Mouse (Mus musculus) mature B cell (primary cell): ENCODE data around the gene Kif12.

Experiments
- in situ Hi-C: fragments of 300-500 bp; cut with MboI; formaldehyde crosslinking; loops from 2 replicates; pipeline ENCODE4 v1.14.3; 2019

The Kif12 gene

DNA sequence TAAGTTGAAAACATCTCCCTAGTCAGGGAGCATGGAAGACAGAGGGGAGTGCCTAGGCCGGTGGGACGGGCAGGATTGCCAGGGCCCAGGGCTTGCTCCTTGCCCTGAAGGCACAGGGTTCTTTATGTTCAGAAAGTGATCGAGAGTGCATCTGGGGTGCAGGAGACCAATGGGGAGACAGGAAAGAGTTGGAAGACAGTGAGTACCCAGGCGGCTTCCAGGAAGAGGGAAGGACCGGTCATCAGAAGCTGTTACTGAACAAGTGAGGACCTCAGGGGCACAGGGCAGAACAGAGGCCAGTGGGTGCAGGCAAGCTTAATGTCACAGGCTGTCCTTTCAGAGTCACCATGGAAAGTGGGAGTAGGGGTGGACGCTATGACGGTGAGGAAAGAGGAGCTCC lies 13.7 kb downstream of the Kif12 start:
- in situ Hi-C loops: no loop called here

DNA sequence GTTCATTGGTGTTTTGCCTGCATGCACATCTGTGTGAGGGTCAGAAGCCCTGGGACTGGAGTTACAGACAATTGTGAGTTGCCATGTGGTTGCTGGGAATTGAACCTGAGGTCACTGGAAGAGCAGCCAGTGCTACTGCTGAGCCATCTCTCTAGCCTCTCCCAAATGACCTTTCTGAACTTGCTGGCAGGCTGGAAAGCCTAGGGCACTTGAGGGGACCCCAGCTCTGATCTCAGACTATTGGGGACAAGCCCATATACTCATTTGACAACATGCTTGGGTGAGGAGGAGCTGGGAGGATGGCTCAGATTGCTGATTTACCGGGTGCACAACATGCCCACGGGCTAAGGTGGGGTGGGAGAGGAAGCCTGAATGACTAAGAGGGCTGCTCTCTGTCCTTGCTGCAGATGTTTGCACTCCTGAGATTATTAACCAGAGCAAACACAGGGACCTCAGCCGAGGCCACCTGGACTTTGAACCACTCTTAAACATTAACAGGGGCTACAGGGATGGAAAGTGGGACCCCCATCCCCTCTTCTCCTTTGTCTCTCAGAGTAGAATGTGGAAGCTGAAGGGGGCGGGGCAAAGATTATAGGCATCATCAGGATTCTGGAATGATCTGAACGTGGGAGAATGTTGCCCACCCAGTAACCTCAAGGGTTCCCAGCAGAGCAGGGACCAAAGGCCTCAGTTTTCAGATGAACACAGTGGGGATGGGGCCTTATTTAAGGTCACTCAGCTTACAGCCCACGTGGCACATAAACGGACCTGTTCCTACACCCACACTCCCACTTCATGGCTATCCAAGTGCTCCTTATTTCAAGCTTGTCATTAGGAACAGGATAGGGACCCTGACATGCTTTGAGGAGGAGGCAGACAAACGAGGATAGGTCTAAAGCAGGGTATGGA lies 15.0 kb downstream of the Kif12 start:
- in situ Hi-C loops: no loop called here

DNA sequence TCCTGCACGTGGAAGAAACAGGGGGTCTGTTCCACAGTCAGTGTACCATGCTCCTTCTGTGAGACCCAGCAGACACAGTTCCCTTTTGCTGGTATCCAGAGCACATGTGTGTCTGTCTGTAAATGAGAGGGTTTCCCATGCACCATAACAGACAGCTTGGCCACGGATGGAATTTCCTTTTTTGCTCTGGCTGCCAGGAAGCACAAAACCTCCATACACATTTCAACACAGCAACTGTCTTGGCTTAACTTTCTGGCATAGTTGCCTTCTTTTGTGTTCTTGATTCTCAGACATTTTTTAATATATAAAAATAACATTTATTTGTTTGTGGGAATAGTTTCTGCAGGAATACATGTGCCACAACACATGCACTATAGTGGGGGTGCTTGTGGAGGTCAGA lies 16.3 kb downstream of the Kif12 start:
- in situ Hi-C loops: no loop called here

DNA sequence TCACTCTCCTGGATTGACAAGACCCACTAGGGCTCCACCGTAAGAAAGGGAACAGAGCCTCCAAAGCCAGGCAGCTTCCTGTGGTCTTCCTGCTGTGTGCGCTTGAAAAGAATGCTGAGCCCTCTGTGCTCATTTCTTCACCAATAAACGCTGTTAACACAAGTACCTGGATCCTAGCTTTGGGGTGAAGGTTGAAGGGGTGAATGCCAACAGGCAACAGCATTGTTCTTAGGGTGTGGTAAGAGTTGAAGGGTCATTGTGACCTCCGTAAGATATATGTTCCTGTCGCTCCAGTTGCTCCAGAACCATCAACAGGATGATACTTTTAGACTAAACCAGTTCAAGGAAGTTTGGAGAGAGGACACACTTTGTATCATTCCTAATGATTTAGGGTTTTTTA lies 17.2 kb downstream of the Kif12 start, which contains the start of gene Ambp:
Gene Ambp, minus strand, starts transcription at position 101 of the 400 bp plus-strand sequence.
- in situ Hi-C loops: no loop called here

DNA sequence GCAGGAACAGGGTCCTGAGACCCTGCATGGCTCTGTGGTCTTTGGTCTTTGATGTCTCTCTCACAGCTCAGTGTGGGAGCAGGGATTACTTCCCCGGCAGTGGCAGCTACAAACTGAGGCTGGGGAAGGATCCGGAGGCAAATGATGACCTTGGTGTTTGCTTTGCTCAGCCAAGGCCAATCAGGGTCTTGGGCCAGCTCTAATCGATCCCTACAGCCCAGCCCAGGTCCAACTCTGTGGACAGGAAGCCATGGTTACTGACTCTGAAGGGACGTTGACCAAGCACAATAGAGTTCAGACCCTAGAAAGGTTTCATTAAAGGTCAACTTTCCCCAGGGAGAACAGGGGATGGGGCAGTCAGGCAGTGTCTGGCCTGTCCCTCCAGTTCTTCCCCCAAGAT lies 17.9 kb downstream of the Kif12 start:
- in situ Hi-C loops: no loop called here

DNA sequence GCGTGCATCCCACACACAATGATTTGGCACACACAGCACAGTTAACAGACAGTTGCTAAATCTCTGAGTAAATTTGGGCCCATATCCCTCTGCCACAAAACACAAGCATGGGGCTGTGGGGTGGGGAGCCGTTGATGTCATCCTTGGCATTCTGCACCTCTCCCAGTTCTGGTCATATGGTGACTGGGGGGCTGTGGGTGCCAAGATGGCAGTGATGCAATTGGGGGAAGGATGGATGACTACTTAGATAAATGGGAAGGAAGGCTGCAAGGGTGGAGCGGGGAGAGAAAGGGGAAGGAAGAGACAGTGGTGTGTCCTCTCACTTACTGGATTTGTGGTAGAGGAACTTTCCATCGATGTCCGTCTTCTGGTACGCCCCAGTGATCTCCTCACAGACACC lies 20.8 kb downstream of the Kif12 start:
- in situ Hi-C loops: no loop called here

DNA sequence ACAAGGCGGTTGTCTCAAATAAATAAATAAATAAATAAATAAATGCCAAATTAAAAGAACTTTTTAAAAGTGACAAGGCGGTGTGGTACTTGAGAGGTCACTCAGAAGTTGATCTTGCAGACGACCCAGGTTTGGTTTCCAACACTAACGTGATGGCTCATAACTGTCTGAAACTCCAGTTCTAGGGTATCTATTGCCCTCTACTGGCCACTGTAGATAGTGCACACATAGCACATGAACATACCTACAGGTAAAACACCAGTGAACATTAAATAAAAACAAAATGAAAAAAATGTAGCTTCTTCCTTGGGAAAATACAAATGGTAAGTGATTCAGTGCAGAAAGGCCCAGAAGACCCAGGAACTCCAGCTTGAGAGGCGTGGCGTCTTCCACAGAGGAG lies 24.7 kb downstream of the Kif12 start:
- in situ Hi-C loops: no loop called here

DNA sequence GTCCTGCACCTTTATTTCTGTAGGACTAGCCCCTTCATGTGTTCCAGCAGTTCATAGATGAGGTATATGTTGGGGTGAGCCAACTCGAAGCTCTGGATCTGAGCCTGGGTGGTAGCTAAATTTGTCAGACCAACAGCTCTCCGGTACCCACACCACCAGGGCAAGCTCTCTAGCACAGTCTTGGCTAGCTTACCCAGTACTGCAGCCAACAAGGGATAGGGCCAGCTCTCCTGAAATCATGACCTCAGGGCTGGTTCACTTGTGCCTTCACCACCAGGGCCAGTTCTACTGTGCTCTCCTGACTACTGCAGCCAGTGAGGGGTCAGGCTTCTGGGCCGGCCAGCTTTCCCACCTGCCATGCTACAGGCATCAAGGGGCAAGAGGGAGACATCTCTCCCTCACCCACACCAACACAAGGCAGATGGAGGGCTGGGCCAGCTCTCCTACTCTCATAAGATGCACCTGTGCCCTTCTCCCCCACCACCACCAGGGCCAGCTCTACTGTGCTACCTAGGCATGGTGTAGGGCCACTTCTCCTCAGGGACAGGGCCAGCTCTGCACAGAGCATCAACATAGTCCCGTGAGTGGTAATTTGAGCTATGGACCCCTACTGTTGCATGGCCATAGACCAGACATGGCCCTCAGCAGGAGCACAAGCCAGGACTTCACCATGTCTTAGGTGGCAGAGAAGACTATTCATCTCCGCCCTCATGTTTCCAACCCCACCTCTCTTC lies 41.9 kb downstream of the Kif12 start:
- in situ Hi-C loops: no loop called here

DNA sequence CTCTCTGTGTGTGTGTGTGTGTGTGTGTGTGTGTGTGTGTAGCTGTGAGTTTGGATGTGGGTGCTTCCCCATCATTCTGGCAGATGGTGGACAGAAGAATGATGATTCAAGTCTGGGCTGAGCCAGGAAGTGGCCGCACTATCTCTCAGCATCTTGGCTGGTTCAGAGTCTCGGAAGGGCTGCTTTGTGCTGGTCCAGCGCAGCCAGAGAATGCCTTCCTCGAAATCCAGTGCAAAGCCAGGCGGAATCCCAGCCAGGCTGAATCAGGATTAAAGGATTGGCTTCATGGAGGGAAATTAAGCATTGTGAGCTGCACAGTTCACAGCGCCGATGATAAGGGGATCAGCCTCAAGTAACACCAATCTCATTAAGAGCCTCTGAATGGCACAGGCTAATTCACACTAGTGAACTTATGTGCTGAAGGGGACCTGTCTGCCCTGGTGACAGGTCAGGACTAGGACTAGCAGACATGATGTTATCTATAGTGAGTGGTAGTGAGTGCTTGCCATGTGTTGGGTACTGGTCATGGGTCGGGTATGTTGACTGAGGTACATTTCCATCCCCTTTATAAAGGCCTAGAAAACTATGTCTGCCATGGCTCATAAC lies 47.0 kb downstream of the Kif12 start:
- in situ Hi-C loops: no loop called here

DNA sequence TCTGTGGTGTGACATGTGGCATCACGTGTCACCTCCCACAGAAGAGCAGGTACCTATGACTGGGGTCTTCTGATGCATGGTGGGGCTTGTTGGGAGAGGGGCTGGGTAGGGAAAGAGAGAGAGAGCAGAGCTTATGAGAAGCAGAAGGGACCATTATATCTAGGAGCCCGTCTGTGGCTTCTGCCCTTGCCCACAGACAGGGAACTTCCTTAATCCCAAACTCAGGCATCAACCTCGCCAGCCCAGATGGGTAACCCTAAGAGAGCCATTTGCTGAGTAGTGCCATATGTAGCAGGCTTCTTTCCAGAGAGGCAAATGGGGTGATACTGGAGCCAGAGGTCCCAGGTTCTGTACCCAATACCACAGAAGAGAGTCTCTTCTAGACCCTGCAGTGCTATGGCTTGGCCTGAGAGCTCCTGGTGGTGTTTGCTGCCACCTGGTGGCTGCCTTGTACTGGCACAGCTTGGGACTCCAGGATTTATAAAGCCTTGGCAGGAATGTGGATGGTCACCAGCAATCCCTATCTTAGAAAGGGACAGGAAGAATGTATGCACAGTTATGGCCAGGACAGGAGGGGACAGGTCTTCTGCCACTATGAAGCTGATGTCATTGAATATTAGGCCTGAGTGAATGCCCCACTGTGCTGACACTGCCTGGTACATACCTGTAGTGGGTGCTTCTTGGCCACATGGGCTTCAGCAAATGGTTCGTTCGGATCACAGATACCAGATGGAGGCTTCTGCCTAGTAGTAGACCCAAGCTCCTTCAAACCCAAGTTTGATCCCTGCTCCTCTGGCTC lies 53.1 kb downstream of the Kif12 start:
- in situ Hi-C loops: no loop called here
